Mouse (Mus musculus): Measurements from ENCODE around the gene Gm6710. TPM values are rescaled to one million over a fixed set of nuclear protein-coding genes. Genes with fewer than 3 reads are reported as not detected.
"Not testable (repeated sequence)": the region's sequence is repeated elsewhere in the genome, so short reads cannot be mapped to it uniquely, and the experiment has no call there.

Gm6710 gene
- total RNA-seq (2021): 10 to 100 TPM; 65.7 to 74.0 TPM
- long read RNA-seq, transcript Gm6710-201 (4 exons, 1,445 nt): major isoform, 66 of 78 reads
- long read RNA-seq, partial matches to known transcripts: 3 of 78 reads
- long read RNA-seq, other reads (novel, unspliced or antisense): 9 of 78 reads

- DNase-seq (ENCODE audit: low spot score in 2 of 2): not testable (repeated sequence)
Observed at GRCm38 (mm10) chr2:175869024-175869423, at the start of gene Gm6710. Gm6710 (plus strand) TSS chr2:175869219.

Other genes starting within 250 kb of the Gm6710 start
- gene Gm11007, start 225.2 kb upstream of the Gm6710 start, total RNA-seq (2021): not detected
- not detected for gene Zfp969, start 165.6 kb upstream of the Gm6710 start, total RNA-seq (2021)
- gene Gm2007, start 127.7 kb upstream of the Gm6710 start, total RNA-seq (2021): not detected
- gene Gm14288, start 68.1 kb upstream of the Gm6710 start, total RNA-seq (2021): 1 to 10 TPM; 3.3 to 4.8 TPM
- 1 to 10 TPM; 4.0 to 5.1 TPM for gene Zfp966, start 61.9 kb downstream of the Gm6710 start, total RNA-seq (2021)
- 10 to 100 TPM; 56.4 to 57.3 TPM for gene Gm2026, start 96.1 kb downstream of the Gm6710 start, total RNA-seq (2021)